Mouse (Mus musculus) megakaryocyte progenitor cell, adult 5-6 weeks (primary cell): ENCODE measurements around the gene Olfr577. TPM values are rescaled to one million over a fixed set of nuclear protein-coding genes. Genes with fewer than 3 reads are reported as not detected.
A peak's percentile ranks its signal among the peaks of the same experiment; 100 is the strongest.

Experiments used
- ATAC-seq: replicated peaks from 2 replicates; pipeline ENCODE4 v1.8.0; 2016; ENCODE audit warnings: mild to moderate bottlenecking, moderate TSS enrichment, inconsistent platforms; ENCODE audit not compliant: poor library complexity
- total RNA-seq, 2 experiments: library from RNA; stranded (forward) in 1 of 2; stranded (reverse) in 1 of 2; fragments of 157-497, 149-512 nt in 1 of 2; fragments of 200-1000 nt in 1 of 2; gene quantifications; 2 replicates each; pipeline versions ENCODE4 v1.2.3 to v1.2.4; 2015 to 2017

Olfr577 gene
- not detected in 2 replicates for total RNA-seq (2015)
- not detected in 2 replicates for total RNA-seq (2017)

DNA sequence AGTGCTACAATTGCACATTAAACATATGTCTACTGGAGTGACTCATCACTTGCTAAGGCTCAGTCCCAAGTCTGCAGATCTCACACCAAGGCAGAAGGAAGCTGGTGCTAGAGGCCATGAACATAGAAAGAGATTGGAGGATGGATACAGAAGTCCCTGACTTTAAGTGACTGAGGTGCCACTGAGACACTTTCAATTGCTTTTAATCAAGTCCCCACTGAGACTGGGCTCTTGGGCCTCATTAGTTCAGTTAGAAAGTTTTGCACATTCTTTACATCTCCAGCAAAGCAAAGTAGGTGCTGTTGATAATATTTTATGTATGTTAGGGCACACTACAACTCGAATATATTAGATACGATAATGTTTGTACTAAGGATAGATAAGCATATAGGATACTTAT, at the start of gene Olfr577:
TSS of gene Olfr577 (minus strand) at position 101 of the 400 bp plus-strand sequence.
- ATAC-seq = no peak

GRCm38 (mm10) chr7:102989224-102989623, 13.5 kb upstream of the Olfr577 start, which contains the start of gene Olfr578:
Gene Olfr578, minus strand, starts transcription at chr7:102989324.
- no peak for ATAC-seq

GRCm38 (mm10) chr7:102974399-102974798, 1.3 kb downstream of the Olfr577 start:
- ATAC-seq = no peak

GRCm38 (mm10) chr7:102962360-102962759, 13.4 kb downstream of the Olfr577 start, which contains the start of gene Olfr576:
Gene Olfr576, plus strand, starts transcription at chr7:102962660.
- no peak for ATAC-seq

DNA sequence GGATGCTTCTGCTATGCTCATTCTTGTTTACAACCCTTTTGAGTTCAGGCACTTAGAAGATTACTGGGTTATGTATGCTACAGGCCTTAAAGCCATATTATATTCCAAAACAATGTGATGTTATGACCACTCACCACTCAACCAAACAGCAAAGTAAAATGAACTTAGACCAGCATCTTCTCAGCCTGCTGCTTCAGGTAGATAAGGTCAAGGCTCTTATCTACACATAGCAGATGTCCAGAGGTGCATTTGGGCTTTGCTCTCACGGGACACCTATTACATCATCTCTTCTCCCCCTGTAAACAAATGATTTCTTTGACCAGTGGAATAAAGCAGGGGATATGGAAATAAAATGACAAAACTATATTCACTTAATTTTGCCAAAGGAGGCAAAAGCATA, 17.1 kb downstream of the Olfr577 start, which contains the start of gene Olfr575:
TSS of gene Olfr575 (minus strand) at position 183 of the 400 bp plus-strand sequence.
- no peak for ATAC-seq

DNA sequence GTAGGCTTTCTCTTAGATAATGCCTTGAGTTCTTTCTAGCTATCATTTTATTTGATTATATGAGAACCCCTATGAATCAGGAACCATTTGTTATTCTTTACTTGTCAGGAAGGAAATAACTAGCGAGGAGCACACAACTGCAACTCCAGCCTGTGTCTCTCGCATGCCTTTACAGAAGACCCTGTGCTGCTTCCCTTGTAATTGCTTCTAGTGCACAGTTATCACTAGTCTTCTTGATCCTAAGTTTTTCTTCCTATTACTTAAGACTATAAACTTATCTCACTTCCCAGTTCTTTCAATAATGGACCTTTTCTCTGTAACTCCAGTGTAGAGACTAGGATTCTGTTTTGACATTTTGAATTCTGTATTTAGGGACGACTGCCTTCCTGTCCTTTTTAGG, 17.6 kb downstream of the Olfr577 start:
- no peak for ATAC-seq

GRCm38 (mm10) chr7:102950732-102951131, 25.0 kb downstream of the Olfr577 start:
- ATAC-seq = no peak

GRCm38 (mm10) chr7:102948167-102948566, 27.6 kb downstream of the Olfr577 start, which contains the start of gene Olfr574:
Gene Olfr574, plus strand, starts transcription at chr7:102948467.
- ATAC-seq = no peak

GRCm38 (mm10) chr7:102943417-102943816, 32.3 kb downstream of the Olfr577 start:
- ATAC-seq = no peak

GRCm38 (mm10) chr7:102942475-102942874, 33.3 kb downstream of the Olfr577 start, which contains the start of gene Olfr573-ps1:
Gene Olfr573-ps1, minus strand, starts transcription at chr7:102942575.
- ATAC-seq = no peak

DNA sequence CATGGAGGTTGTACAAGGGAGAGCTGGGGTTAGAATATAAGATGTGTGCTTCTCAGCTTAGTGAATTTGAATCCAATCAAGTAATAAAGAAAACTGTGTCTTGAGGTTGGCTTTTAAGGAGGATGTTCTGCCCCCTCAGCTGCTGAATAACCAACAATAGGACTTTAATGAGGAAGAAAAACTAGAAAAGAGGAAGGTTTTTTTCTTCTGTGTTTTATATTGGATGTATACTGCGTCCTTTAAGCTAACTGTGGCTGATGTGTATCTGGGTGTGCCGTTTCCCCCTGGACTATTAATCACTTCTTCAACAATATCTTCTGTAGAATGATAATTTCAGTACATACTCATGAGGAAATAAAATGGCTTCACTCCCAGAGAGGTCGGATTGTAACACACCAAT, 48.6 kb downstream of the Olfr577 start:
- peak; percentile 65 for ATAC-seq

- no peak for ATAC-seq
Measured at GRCm38 (mm10) chr7:102924109-102924508, 51.6 kb downstream of the Olfr577 start, which contains the start of gene Olfr572. Gene Olfr572, plus strand, starts transcription at chr7:102924409.

Other genes with a start within 250 kb of the Olfr577 start
- not detected in 2 replicates for gene Olfr559, start 248.5 kb downstream of the Olfr577 start, total RNA-seq (2015)
- not detected in 2 replicates for gene Olfr559, start 248.5 kb downstream of the Olfr577 start, total RNA-seq (2017)
- not detected in 2 replicates for gene Olfr560, start 216.6 kb downstream of the Olfr577 start, total RNA-seq (2015)
- gene Olfr560, start 216.6 kb downstream of the Olfr577 start, total RNA-seq (2017) = not detected in 2 replicates
- gene Olfr78, start 216.5 kb downstream of the Olfr577 start, total RNA-seq (2015) = not detected in 2 replicates
- gene Olfr78, start 216.5 kb downstream of the Olfr577 start, total RNA-seq (2017) = not detected in 2 replicates
- not detected in 2 replicates for gene Olfr561, start 204.7 kb downstream of the Olfr577 start, total RNA-seq (2015)
- gene Olfr561, start 204.7 kb downstream of the Olfr577 start, total RNA-seq (2017) = not detected in 2 replicates
- not detected in 2 replicates for gene Olfr564, start 172.5 kb downstream of the Olfr577 start, total RNA-seq (2015)
- gene Olfr564, start 172.5 kb downstream of the Olfr577 start, total RNA-seq (2017) = not detected in 2 replicates
- not detected in 2 replicates for gene Olfr566, start 117.2 kb downstream of the Olfr577 start, total RNA-seq (2015)
- not detected in 2 replicates for gene Olfr566, start 117.2 kb downstream of the Olfr577 start, total RNA-seq (2017)
- gene Olfr568, start 98.8 kb downstream of the Olfr577 start, total RNA-seq (2015) = not detected in 2 replicates
- not detected in 2 replicates for gene Olfr568, start 98.8 kb downstream of the Olfr577 start, total RNA-seq (2017)
- not detected in 2 replicates for gene Olfr569, start 85.1 kb downstream of the Olfr577 start, total RNA-seq (2015)
- not detected in 2 replicates for gene Olfr569, start 85.1 kb downstream of the Olfr577 start, total RNA-seq (2017)
- gene Olfr570, start 81.4 kb downstream of the Olfr577 start, total RNA-seq (2015) = not detected in 2 replicates
- gene Olfr570, start 81.4 kb downstream of the Olfr577 start, total RNA-seq (2017) = not detected in 2 replicates
- not detected in 2 replicates for gene Olfr571, start 58.4 kb downstream of the Olfr577 start, total RNA-seq (2015)
- gene Olfr571, start 58.4 kb downstream of the Olfr577 start, total RNA-seq (2017) = not detected in 2 replicates
- gene Olfr572, start 51.5 kb downstream of the Olfr577 start, total RNA-seq (2015) = not detected in 2 replicates
- gene Olfr572, start 51.5 kb downstream of the Olfr577 start, total RNA-seq (2017) = not detected in 2 replicates
- not detected in 2 replicates for gene Olfr573-ps1, start 33.4 kb downstream of the Olfr577 start, total RNA-seq (2015)
- not detected in 2 replicates for gene Olfr573-ps1, start 33.4 kb downstream of the Olfr577 start, total RNA-seq (2017)
- not detected in 2 replicates for gene Olfr574, start 27.5 kb downstream of the Olfr577 start, total RNA-seq (2015)
- not detected in 2 replicates for gene Olfr574, start 27.5 kb downstream of the Olfr577 start, total RNA-seq (2017)
- not detected in 2 replicates for gene Olfr575, start 17.2 kb downstream of the Olfr577 start, total RNA-seq (2015)
- gene Olfr575, start 17.2 kb downstream of the Olfr577 start, total RNA-seq (2017) = not detected in 2 replicates
- not detected in 2 replicates for gene Olfr576, start 13.3 kb downstream of the Olfr577 start, total RNA-seq (2015)
- not detected in 2 replicates for gene Olfr576, start 13.3 kb downstream of the Olfr577 start, total RNA-seq (2017)
- gene Olfr578, start 13.4 kb upstream of the Olfr577 start, total RNA-seq (2015) = not detected in 2 replicates
- gene Olfr578, start 13.4 kb upstream of the Olfr577 start, total RNA-seq (2017) = not detected in 2 replicates
- not detected in 2 replicates for gene Olfr582, start 62.1 kb upstream of the Olfr577 start, total RNA-seq (2015)
- gene Olfr582, start 62.1 kb upstream of the Olfr577 start, total RNA-seq (2017) = not detected in 2 replicates
- gene Olfr583, start 75.4 kb upstream of the Olfr577 start, total RNA-seq (2015) = not detected in 2 replicates
- gene Olfr583, start 75.4 kb upstream of the Olfr577 start, total RNA-seq (2017) = not detected in 2 replicates
- not detected in 2 replicates for gene Olfr584, start 105.9 kb upstream of the Olfr577 start, total RNA-seq (2015)
- not detected in 2 replicates for gene Olfr584, start 105.9 kb upstream of the Olfr577 start, total RNA-seq (2017)
- gene Olfr585, start 121.8 kb upstream of the Olfr577 start, total RNA-seq (2015) = not detected in 2 replicates
- not detected in 2 replicates for gene Olfr585, start 121.8 kb upstream of the Olfr577 start, total RNA-seq (2017)
- gene Olfr586, start 149.7 kb upstream of the Olfr577 start, total RNA-seq (2015) = not detected in 2 replicates
- not detected in 2 replicates for gene Olfr586, start 149.7 kb upstream of the Olfr577 start, total RNA-seq (2017)
- not detected in 2 replicates for gene Olfr588-ps1, start 164.9 kb upstream of the Olfr577 start, total RNA-seq (2015)
- gene Olfr588-ps1, start 164.9 kb upstream of the Olfr577 start, total RNA-seq (2017) = not detected in 2 replicates
- gene Olfr589, start 180.4 kb upstream of the Olfr577 start, total RNA-seq (2015) = not detected in 2 replicates
- gene Olfr589, start 180.4 kb upstream of the Olfr577 start, total RNA-seq (2017) = not detected in 2 replicates
- gene Olfr591, start 202.4 kb upstream of the Olfr577 start, total RNA-seq (2015) = not detected in 2 replicates
- gene Olfr591, start 202.4 kb upstream of the Olfr577 start, total RNA-seq (2017) = not detected in 2 replicates
- gene Olfr592, start 208.9 kb upstream of the Olfr577 start, total RNA-seq (2015) = not detected in 2 replicates
- gene Olfr592, start 208.9 kb upstream of the Olfr577 start, total RNA-seq (2017) = not detected in 2 replicates
- gene Olfr593, start 235.9 kb upstream of the Olfr577 start, total RNA-seq (2015) = not detected in 2 replicates
- not detected in 2 replicates for gene Olfr593, start 235.9 kb upstream of the Olfr577 start, total RNA-seq (2017)
- gene Olfr594, start 241.1 kb upstream of the Olfr577 start, total RNA-seq (2015) = not detected in 2 replicates
- not detected in 2 replicates for gene Olfr594, start 241.1 kb upstream of the Olfr577 start, total RNA-seq (2017)